Mouse (Mus musculus) hindbrain, embryonic 15.5 days (tissue): ENCODE results near the gene Mdga2. TPM values are rescaled to one million over a fixed set of nuclear protein-coding genes. Genes with fewer than 3 reads are reported as not detected.

Experiments used
- ATAC-seq: fragments of 200-750 bp; cut with Nextera tagmentation; 2 replicates; pipeline ENCODE4 v1.8.0; 2017; ENCODE audit warnings: low read depth, moderate number of reproducible peaks, moderate TSS enrichment; ENCODE audit not compliant: low FRiP score
- H3K27ac ChIP-seq: fragments of 300-500 bp; sonication (generic); replicated peaks from 2 replicates; pipeline ENCODE4 v1.5.1; 2015; ENCODE audit warnings: mild to moderate bottlenecking, inconsistent platforms
- H3K27me3 ChIP-seq: fragments of 300-500 bp; sonication (generic); 2 replicates; pipeline ENCODE4 v1.6.1; 2015; ENCODE audit warnings: control low read depth, inconsistent platforms
- H3K36me3 ChIP-seq: fragments of 300-500 bp; sonication (generic); 2 replicates; pipeline ENCODE4 v1.6.1; 2015; ENCODE audit warnings: control low read depth, inconsistent platforms
- H3K4me1 ChIP-seq: fragments of 300-500 bp; sonication (generic); replicated peaks from 2 replicates; pipeline ENCODE4 v1.6.1; 2015; ENCODE audit warnings: control low read depth, inconsistent platforms
- H3K4me2 ChIP-seq: fragments of 300-500 bp; sonication (generic); 2 replicates; pipeline ENCODE4 v1.6.1; 2015; ENCODE audit warnings: moderate library complexity, mild to moderate bottlenecking, inconsistent platforms
- H3K4me3 ChIP-seq: fragments of 300-500 bp; sonication (generic); 2 replicates; pipeline ENCODE4 v1.5.1; 2015; ENCODE audit warnings: mild to moderate bottlenecking, inconsistent platforms
- H3K9ac ChIP-seq: fragments of 300-500 bp; sonication (generic); 2 replicates; pipeline ENCODE4 v1.6.1; 2015; ENCODE audit warnings: inconsistent platforms
- H3K9me3 ChIP-seq: fragments of 300-500 bp; sonication (generic); 2 replicates; pipeline ENCODE4 v1.6.1; 2016; ENCODE audit warnings: control low read depth, inconsistent platforms
- WGBS: fragments of 180-500 bp; shearing (Covaris S2); methylation state at CpG from one replicate; pipeline ENCODE4 v1.1.7; 2015; 5-methylcytosine and 5-hydroxymethylcytosine counted together
- polyA plus RNA-seq: library from polyadenylated mRNA; unstranded; fragments of >200 nt; fragmentation: Nextera tagmentation; extraction: Ambion mirVana; gene quantifications from 2 replicates; pipeline ENCODE4 v1.2.1, GENCODE M21; 2015

Mdga2 gene
- 35.5 and 38.7 TPM in 2 replicates for polyA plus RNA-seq

GRCm38 (mm10) chr12:67222221-67223025 lies at the start of gene Mdga2:
Mdga2 (minus strand) TSS chr12:67222549.
- H3K9me3 ChIP-seq: no peaks in the 10 kb centered on the region
- H3K27ac ChIP-seq: peak within 1 kb of the TSS; percentile 95
- WGBS: under 1% methylated on average over 61 of the region's 61 CpGs
- peak within 1 kb of the TSS; percentile 75 for H3K4me2 ChIP-seq
- H3K27me3 ChIP-seq: no peaks in the 10 kb centered on the region
- peak within 1 kb of the TSS; percentile 72 for H3K4me3 ChIP-seq
- H3K36me3 ChIP-seq: no peaks in the 10 kb centered on the region
- ATAC-seq: peak; percentile 77
- peak within 1 kb of the TSS; percentile 82 for H3K9ac ChIP-seq
- peaks cover 24% of the 10 kb centered on the region for H3K4me1 ChIP-seq

GRCm38 (mm10) chr12:67267409-67267808 lies 45.1 kb upstream of the Mdga2 start:
- H3K36me3 ChIP-seq: no peaks in the 10 kb centered on the region
- H3K27me3 ChIP-seq: no peaks in the 10 kb centered on the region
- no peak overlapping the region for H3K27ac ChIP-seq
- H3K9me3 ChIP-seq: no peaks in the 10 kb centered on the region
- H3K4me1 ChIP-seq: no peaks in the 10 kb centered on the region
- H3K4me3 ChIP-seq: no peak overlapping the region
- WGBS: 70% methylated on average over 1 of the region's 1 CpGs
- H3K4me2 ChIP-seq: no peak overlapping the region
- H3K9ac ChIP-seq: no peak overlapping the region
- no peak for ATAC-seq

GRCm38 (mm10) chr12:67223530-67223929 lies 1.2 kb upstream of the Mdga2 start:
- peak overlapping the region; percentile 75 for H3K4me2 ChIP-seq
- H3K27ac ChIP-seq: no peak overlapping the region
- no peak overlapping the region for H3K4me3 ChIP-seq
- no peaks in the 10 kb centered on the region for H3K9me3 ChIP-seq
- no peak overlapping the region for H3K9ac ChIP-seq
- H3K27me3 ChIP-seq: no peaks in the 10 kb centered on the region
- H3K36me3 ChIP-seq: no peaks in the 10 kb centered on the region
- ATAC-seq: no peak
- peaks cover 20% of the 10 kb centered on the region for H3K4me1 ChIP-seq
- 47% methylated on average over 1 of the region's 1 CpGs for WGBS

DNA sequence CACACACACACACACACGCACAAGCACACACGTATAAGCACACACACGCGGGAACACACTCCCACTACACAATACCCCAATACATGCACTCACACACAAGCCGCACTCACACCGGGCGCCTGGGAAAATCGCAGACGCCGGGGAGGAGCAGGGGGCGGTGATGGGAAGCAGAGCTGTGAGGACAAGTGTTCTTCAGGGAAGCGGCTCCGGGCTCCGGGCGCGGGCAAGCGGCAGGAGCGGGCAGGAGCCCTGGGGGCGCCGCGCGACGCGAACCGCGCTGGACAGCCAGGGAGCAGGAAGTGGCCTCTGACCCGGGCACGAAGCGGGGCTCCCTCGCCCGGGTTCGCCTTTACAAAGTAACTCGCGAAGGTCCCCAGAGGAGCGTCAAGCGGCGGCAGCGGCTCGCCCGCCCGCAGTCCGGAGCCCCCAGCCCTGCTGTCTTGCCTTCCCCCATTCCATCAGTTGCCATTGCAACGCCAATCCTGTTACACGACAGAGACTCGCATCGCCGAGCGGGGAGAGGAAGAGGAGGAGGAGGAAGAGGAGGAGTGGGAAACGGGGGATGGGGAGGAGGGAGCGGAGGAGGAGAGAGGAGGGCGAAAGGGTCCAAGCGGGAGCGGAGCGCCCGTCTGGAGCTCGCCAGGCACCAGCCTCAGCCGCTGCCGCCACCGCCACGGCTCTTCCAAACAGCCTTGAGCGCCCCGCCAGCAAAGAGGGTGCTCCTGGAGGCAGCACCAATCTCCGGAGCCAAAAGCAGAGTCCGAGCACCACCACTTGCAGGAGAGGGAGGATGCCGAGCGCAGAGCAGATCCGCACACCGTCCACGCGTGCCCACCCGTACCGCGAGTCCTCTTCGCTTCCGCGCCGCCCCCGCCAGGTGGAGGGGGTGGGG lies 774 bp downstream of the Mdga2 start:
- ATAC-seq: peak; percentile 76
- no peaks in the 10 kb centered on the region for H3K27me3 ChIP-seq
- H3K4me3 ChIP-seq: peak overlapping the region; percentile 72
- no peaks in the 10 kb centered on the region for H3K9me3 ChIP-seq
- H3K4me1 ChIP-seq: peaks cover 24% of the 10 kb centered on the region
- H3K4me2 ChIP-seq: peak overlapping the region; percentile 75
- WGBS: under 1% methylated on average over 74 of the region's 78 CpGs
- H3K36me3 ChIP-seq: no peaks in the 10 kb centered on the region
- peak overlapping the region; percentile 95 for H3K27ac ChIP-seq
- peak overlapping the region; percentile 82 for H3K9ac ChIP-seq

DNA sequence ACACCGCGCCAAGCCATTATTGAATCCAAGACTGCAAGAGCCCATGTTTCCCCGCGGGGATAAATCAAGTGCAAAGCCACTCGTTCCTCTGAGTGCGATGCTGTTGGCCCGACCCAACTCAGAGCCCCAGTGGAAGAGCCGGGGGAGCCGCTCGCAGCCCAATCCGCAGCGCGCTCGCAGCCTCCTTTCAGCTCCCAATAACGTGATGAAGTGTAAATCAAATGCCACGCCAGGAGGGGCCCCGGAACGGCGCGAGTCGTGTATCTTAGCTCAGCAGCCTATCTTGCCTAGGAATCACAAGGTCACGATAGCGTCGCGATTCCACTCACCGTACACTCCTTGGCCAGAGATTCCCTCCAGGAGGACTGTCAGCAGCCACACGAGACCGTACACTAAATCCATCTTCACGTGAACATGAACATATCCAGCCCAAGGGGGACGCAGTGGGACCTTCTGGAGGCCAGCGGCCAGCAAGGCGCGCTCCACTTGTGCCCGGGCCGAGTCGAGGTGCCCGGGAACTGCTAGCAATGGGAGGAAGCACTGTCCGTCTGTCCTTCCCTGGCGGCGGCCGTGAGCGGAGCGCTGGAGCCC lies 1.6 kb downstream of the Mdga2 start:
- under 1% methylated on average over 40 of the region's 43 CpGs for WGBS
- H3K9me3 ChIP-seq: no peaks in the 10 kb centered on the region
- ATAC-seq: peak; percentile 44
- H3K27me3 ChIP-seq: no peaks in the 10 kb centered on the region
- peaks cover 24% of the 10 kb centered on the region for H3K4me1 ChIP-seq
- no peaks in the 10 kb centered on the region for H3K36me3 ChIP-seq
- peak overlapping the region; percentile 75 for H3K4me2 ChIP-seq
- peak overlapping the region; percentile 72 for H3K4me3 ChIP-seq
- peak overlapping the region; percentile 82 for H3K9ac ChIP-seq
- peak overlapping the region; percentile 95 for H3K27ac ChIP-seq

DNA sequence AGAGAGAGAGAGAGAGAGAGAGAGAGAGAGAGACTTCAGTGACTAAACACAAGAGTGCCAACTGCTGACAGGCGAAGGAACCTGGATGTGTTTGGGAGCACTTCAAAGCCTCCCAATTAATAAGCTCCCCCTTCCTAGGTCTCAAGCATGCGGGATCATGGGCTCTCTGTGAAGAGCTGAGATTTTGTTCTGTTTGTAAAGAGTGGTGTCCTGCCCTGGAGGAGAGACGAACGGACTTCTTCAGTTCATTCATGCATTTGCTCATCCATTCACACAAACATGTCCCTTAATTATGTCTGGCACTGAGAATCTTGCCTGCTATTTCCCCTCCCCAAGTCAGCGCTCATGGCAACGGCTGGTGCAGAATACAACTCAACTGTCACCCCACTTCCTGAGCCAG lies 2.3 kb downstream of the Mdga2 start:
- WGBS: under 1% methylated on average over 6 of the region's 6 CpGs
- ATAC-seq: no peak

GRCm38 (mm10) chr12:67219564-67219963 lies 2.8 kb downstream of the Mdga2 start:
- H3K27ac ChIP-seq: peak overlapping the region; percentile 95
- WGBS: 22% methylated on average over 5 of the region's 5 CpGs
- no peaks in the 10 kb centered on the region for H3K9me3 ChIP-seq
- peaks cover 24% of the 10 kb centered on the region for H3K4me1 ChIP-seq
- H3K4me3 ChIP-seq: peak overlapping the region; percentile 72
- no peak for ATAC-seq
- H3K9ac ChIP-seq: peak overlapping the region; percentile 82
- no peaks in the 10 kb centered on the region for H3K27me3 ChIP-seq
- H3K36me3 ChIP-seq: no peaks in the 10 kb centered on the region
- peak overlapping the region; percentile 75 for H3K4me2 ChIP-seq

More for the DNA sequence above, 2.3 kb downstream of the Mdga2 start:
- no peaks in the 10 kb centered on the region for H3K36me3 ChIP-seq
- peaks cover 24% of the 10 kb centered on the region for H3K4me1 ChIP-seq
- H3K27ac ChIP-seq: peak overlapping the region; percentile 95
- H3K27me3 ChIP-seq: no peaks in the 10 kb centered on the region
- H3K9me3 ChIP-seq: no peaks in the 10 kb centered on the region
- H3K4me2 ChIP-seq: peak overlapping the region; percentile 75
- peak overlapping the region; percentile 72 for H3K4me3 ChIP-seq
- H3K9ac ChIP-seq: peak overlapping the region; percentile 82

DNA sequence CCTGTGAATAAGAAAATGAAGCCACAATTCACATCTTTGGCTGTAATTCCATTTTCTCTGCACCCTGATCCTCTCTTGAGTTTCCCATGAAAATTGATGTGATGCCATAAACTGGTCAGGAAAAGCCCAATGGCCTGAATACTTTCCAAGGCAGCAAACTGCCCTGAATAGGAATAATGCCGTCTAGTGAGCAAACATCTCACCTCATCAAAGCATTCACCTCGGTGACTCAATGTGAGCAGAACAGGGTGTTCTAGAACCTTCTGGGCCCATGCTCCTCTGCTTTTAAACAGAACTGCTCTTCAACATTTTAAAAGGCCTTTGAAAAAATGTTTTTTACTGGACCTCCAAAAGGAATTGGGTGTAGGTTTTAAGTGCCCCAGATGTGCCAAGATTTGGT lies 9.5 kb downstream of the Mdga2 start:
- H3K4me2 ChIP-seq: no peak overlapping the region
- WGBS: 67% methylated on average over 2 of the region's 2 CpGs
- no peak overlapping the region for H3K4me3 ChIP-seq
- H3K27ac ChIP-seq: no peak overlapping the region
- H3K9me3 ChIP-seq: no peaks in the 10 kb centered on the region
- no peaks in the 10 kb centered on the region for H3K4me1 ChIP-seq
- H3K36me3 ChIP-seq: no peaks in the 10 kb centered on the region
- H3K27me3 ChIP-seq: no peaks in the 10 kb centered on the region
- no peak overlapping the region for H3K9ac ChIP-seq
- no peak for ATAC-seq

GRCm38 (mm10) chr12:67178155-67178554 lies 44.2 kb downstream of the Mdga2 start:
- no peaks in the 10 kb centered on the region for H3K4me1 ChIP-seq
- no peaks in the 10 kb centered on the region for H3K27me3 ChIP-seq
- no peak overlapping the region for H3K27ac ChIP-seq
- no peaks in the 10 kb centered on the region for H3K9me3 ChIP-seq
- no peak overlapping the region for H3K4me2 ChIP-seq
- no peak overlapping the region for H3K9ac ChIP-seq
- no peak for ATAC-seq
- 93% methylated on average over 1 of the region's 1 CpGs for WGBS
- H3K36me3 ChIP-seq: no peaks in the 10 kb centered on the region
- no peak overlapping the region for H3K4me3 ChIP-seq

DNA sequence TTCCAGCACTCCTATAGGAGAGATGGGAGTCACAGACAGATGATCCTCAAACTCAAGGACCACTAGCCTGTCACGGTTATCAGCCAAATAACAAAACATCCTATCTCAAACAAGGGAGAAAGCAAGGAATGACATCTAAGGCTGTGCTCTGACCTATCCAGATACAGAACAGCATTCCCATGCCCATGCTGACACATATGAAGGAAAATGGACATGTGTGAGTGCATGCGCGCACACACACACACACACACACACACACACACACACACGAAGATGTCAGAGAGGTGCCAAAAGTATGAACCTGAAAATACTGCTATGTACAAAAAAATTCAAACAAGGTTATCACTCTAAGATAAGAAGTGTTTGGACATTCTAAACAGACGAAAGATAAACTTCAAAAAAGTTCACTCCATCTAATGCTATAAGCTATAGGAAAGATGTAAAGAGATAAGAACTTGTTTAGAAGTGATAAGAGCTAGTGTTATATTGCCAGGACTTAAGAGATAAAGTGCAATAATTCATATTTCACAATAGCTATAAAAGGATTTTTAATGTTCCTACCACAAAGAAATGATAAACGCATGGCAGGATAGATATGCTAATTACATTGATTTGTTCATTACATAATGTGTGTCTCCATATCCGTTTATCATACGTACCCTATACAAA lies 65.6 kb downstream of the Mdga2 start:
- no peak overlapping the region for H3K4me3 ChIP-seq
- no peak overlapping the region for H3K9ac ChIP-seq
- no peaks in the 10 kb centered on the region for H3K9me3 ChIP-seq
- ATAC-seq: no peak
- H3K36me3 ChIP-seq: no peaks in the 10 kb centered on the region
- H3K4me2 ChIP-seq: no peak overlapping the region
- 89% methylated on average over 8 of the region's 8 CpGs for WGBS
- H3K4me1 ChIP-seq: no peaks in the 10 kb centered on the region
- no peaks in the 10 kb centered on the region for H3K27me3 ChIP-seq
- H3K27ac ChIP-seq: no peak overlapping the region

GRCm38 (mm10) chr12:67153077-67153476 lies 69.3 kb downstream of the Mdga2 start:
- Histone ChIP-seq H3K4me1 (no peaks in the 10 kb centered on the region), H3K4me2 (no peak overlapping the region), H3K27me3 (no peaks in the 10 kb centered on the region), H3K36me3 (no peaks in the 10 kb centered on the region), H3K9ac (no peak overlapping the region), H3K9me3 (no peaks in the 10 kb centered on the region), H3K27ac (no peak overlapping the region), H3K4me3 (no peak overlapping the region)
- ATAC-seq: peak; percentile 66; the same call in 1 of the 2 replicates
- 58% methylated on average over 3 of the region's 3 CpGs for WGBS
